Mouse (Mus musculus): ENCODE measurements around the gene Gypa.

DNA sequence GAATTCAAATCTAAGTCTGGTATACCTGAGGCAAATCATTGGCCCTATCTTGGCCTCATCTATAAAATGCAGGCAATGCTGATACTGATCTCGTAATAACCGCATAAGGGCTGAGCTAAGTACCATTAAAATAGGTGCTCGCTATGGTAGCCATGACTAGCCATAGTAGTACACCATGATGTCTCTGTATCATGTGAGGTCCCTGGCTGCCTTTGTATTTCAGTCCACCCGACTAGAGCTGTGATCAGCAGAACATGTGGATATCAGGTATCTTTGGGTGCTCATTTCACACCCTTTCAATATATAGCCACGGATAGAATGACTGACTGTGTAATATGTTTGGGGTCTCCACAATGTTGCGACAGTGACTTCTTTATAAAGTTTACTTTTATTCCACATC, 1.9 kb downstream of the Gypa start:
- TF ChIP-seq CTCF (IDR thresholded peaks at IDR 0.05 in 2 of 3, conservative IDR thresholded peaks at IDR 0.05 in 1 of 3; ENCODE audit: control insufficient read depth in 1 of 3, insufficient read depth in 1 of 3, low read depth in 2 of 3, low read length in 3 of 3, poor library complexity in 1 of 3, severe bottlenecking in 1 of 3) (no peak), ZNF384 (IDR thresholded peaks at IDR 0.05; ENCODE audit: low read depth, low read length) (peak; percentile 65), KAT2A (conservative IDR thresholded peaks at IDR 0.05; ENCODE audit: low read depth, low read length) (no peak), MYB (IDR thresholded peaks at IDR 0.05; ENCODE audit: low read depth, low read length) (no peak), POLR2A (IDR thresholded peaks at IDR 0.05; ENCODE audit: control insufficient read depth in 1 of 2, insufficient read depth in 1 of 2, low read depth in 1 of 2, low read length in 2 of 2, poor library complexity in 1 of 2) (no peak), MAX (IDR thresholded peaks at IDR 0.05; ENCODE audit: low read length) (no peak), EP300 (IDR thresholded peaks at IDR 0.05; ENCODE audit: low read depth in 1 of 2, low read length in 2 of 2) (no peak), NRF1 (IDR thresholded peaks at IDR 0.05; ENCODE audit: insufficient read depth, low read depth, low read length, poor library complexity, severe bottlenecking) (no peak), GATA1 (IDR thresholded peaks at IDR 0.05; ENCODE audit: low read depth, low read length) (no peak), USF2 (IDR thresholded peaks at IDR 0.05; ENCODE audit: borderline replicate concordance in 1 of 2, insufficient read depth in 1 of 2, low read depth in 1 of 2, low read length in 2 of 2) (no peak), ZMIZ1 (IDR thresholded peaks at IDR 0.05; ENCODE audit: low read depth, low read length) (no peak), E2F4 (IDR thresholded peaks at IDR 0.05; ENCODE audit: borderline replicate concordance, low read depth, low read length) (no peak), TAL1 (IDR thresholded peaks at IDR 0.05; ENCODE audit: low read length) (no peak), RAD21 (IDR thresholded peaks at IDR 0.05; ENCODE audit: low read depth, low read length) (no peak)
